Mouse (Mus musculus): ENCODE results near the gene Hsp90ab1. TPM values are rescaled to one million over a fixed set of nuclear protein-coding genes. Genes with fewer than 3 reads are reported as not detected.
A peak's percentile ranks its signal among the peaks of the same experiment; 100 is the strongest.

The Hsp90ab1 gene
- polyA plus RNA-seq, 1 experiment from 2014 or later, result 577 TPM

- 25% methylated on average over 5 of the region's 5 CpGs for WGBS (ENCODE audit: insufficient replicate concordance)
These were observed 46.5 kb downstream of the Hsp90ab1 start for GRCm38 (mm10) chr17:45526571-45526970.

GRCm38 (mm10) chr17:45524961-45525360, 48.1 kb downstream of the Hsp90ab1 start:
- peaks cover 63% of the 10 kb centered on the region for H3K27me3 ChIP-seq
- no peak overlapping the region for H3K4me3 ChIP-seq (replicated peaks)
- no peak overlapping the region for H3K4me2 ChIP-seq
- H3K9ac ChIP-seq, result no peak overlapping the region
- H3K27ac ChIP-seq (replicated peaks), result no peak overlapping the region
- H3K9me3 ChIP-seq (replicated peaks), result no peaks in the 10 kb centered on the region
- no peak for ATAC-seq (ENCODE audit: insufficient read depth)
- 47% methylated on average over 4 of the region's 4 CpGs for WGBS (ENCODE audit: insufficient replicate concordance)
- no peaks in the 10 kb centered on the region; the same call in 1 of the 2 replicates for H3K36me3 ChIP-seq (replicated peaks)
- no peaks in the 10 kb centered on the region; the same call in 1 of the 2 replicates for H3K4me1 ChIP-seq (replicated peaks)

More at GRCm38 (mm10) chr17:45526571-45526970, 46.5 kb downstream of the Hsp90ab1 start:
- Histone ChIP-seq H3K27me3 (peaks cover 76% of the 10 kb centered on the region), H3K4me3 (replicated peaks) (no peak overlapping the region), H3K4me1 (replicated peaks) (no peaks in the 10 kb centered on the region; the same call in 1 of the 2 replicates), H3K4me2 (no peak overlapping the region), H3K9me3 (replicated peaks) (no peaks in the 10 kb centered on the region), H3K36me3 (replicated peaks) (no peaks in the 10 kb centered on the region), H3K9ac (no peak overlapping the region), H3K27ac (replicated peaks) (no peak overlapping the region)
- ATAC-seq (ENCODE audit: insufficient read depth), result no peak

- Histone ChIP-seq H3K4me1 (replicated peaks) (no peaks in the 10 kb centered on the region; the same call in 1 of the 2 replicates), H3K4me3 (replicated peaks) (no peak within 1 kb of the TSS; the same call in 1 of the 2 replicates), H3K9me3 (replicated peaks) (no peaks in the 10 kb centered on the region), H3K36me3 (replicated peaks) (no peaks in the 10 kb centered on the region; the same call in 1 of the 2 replicates), H3K9ac (no peak within 1 kb of the TSS), H3K27me3 (peaks cover 46% of the 10 kb centered on the region), H3K4me2 (peak within 1 kb of the TSS; percentile 41), H3K27ac (replicated peaks) (no peak within 1 kb of the TSS)
- ATAC-seq (ENCODE audit: insufficient read depth), result no peak
- under 1% methylated on average over 21 of the region's 21 CpGs for WGBS (ENCODE audit: insufficient replicate concordance)
These were observed 49.8 kb downstream of the Hsp90ab1 start, which contains the start of gene Tcte1 for GRCm38 (mm10) chr17:45523263-45523662. Gene Tcte1 (plus strand): TSS chr17:45523434.

GRCm38 (mm10) chr17:45520136-45520535, 52.9 kb downstream of the Hsp90ab1 start:
- Histone ChIP-seq H3K4me3 (replicated peaks) (no peak overlapping the region), H3K36me3 (replicated peaks) (no peaks in the 10 kb centered on the region; the same call in 1 of the 2 replicates), H3K9me3 (replicated peaks) (no peaks in the 10 kb centered on the region), H3K9ac (no peak overlapping the region), H3K4me2 (no peak overlapping the region), H3K4me1 (replicated peaks) (no peaks in the 10 kb centered on the region; the same call in 1 of the 2 replicates), H3K27ac (replicated peaks) (no peak overlapping the region), H3K27me3 (peaks cover 23% of the 10 kb centered on the region)
- no peak for ATAC-seq (ENCODE audit: insufficient read depth)
- WGBS (ENCODE audit: insufficient replicate concordance), result 73% methylated on average over 11 of the region's 11 CpGs

- H3K27ac ChIP-seq (replicated peaks), result no peak overlapping the region
- no peaks in the 10 kb centered on the region; the same call in 1 of the 2 replicates for H3K4me1 ChIP-seq (replicated peaks)
- H3K4me3 ChIP-seq (replicated peaks), result no peak overlapping the region
- H3K9ac ChIP-seq, result no peak overlapping the region
- H3K4me2 ChIP-seq, result no peak overlapping the region
- WGBS (ENCODE audit: insufficient replicate concordance), result 61% methylated on average over 12 of the region's 12 CpGs
- peaks cover 11% of the 10 kb centered on the region for H3K27me3 ChIP-seq
- H3K36me3 ChIP-seq (replicated peaks), result no peaks in the 10 kb centered on the region; the same call in 1 of the 2 replicates
- no peaks in the 10 kb centered on the region for H3K9me3 ChIP-seq (replicated peaks)
- no peak for ATAC-seq (ENCODE audit: insufficient read depth)
These were observed 54.1 kb downstream of the Hsp90ab1 start for GRCm38 (mm10) chr17:45518766-45519475.

Other genes with a start within 250 kb of the Hsp90ab1 start
- gene Cdc5l, start 139.5 kb downstream of the Hsp90ab1 start, polyA plus RNA-seq (2015; fragmentation: Nextera tagmentation; extraction: Ambion mirVana), result 24.4 and 27.8 TPM in 2 replicates
- 0.13 and 0.18 TPM in 2 replicates for gene Spats1, start 97.9 kb downstream of the Hsp90ab1 start, polyA plus RNA-seq (2015; fragmentation: Nextera tagmentation; extraction: Ambion mirVana)
- 6.2 and 7.2 TPM in 2 replicates for gene Aars2, start 66.4 kb downstream of the Hsp90ab1 start, polyA plus RNA-seq (2015; fragmentation: Nextera tagmentation; extraction: Ambion mirVana)
- 0.05 TPM in 1 of 2 replicates, not detected in the other for gene Tcte1, start 49.8 kb downstream of the Hsp90ab1 start, polyA plus RNA-seq (2015; fragmentation: Nextera tagmentation; extraction: Ambion mirVana)
- gene Tmem151b, start 23.6 kb downstream of the Hsp90ab1 start, polyA plus RNA-seq (2015; fragmentation: Nextera tagmentation; extraction: Ambion mirVana), result 0.07 and 0.10 TPM in 2 replicates
- 1.2 and 1.6 TPM in 2 replicates for gene Nfkbie, start 17.6 kb downstream of the Hsp90ab1 start, polyA plus RNA-seq (2015; fragmentation: Nextera tagmentation; extraction: Ambion mirVana)
- 52.1 and 59.8 TPM in 2 replicates for gene Slc35b2, start 9.4 kb downstream of the Hsp90ab1 start, polyA plus RNA-seq (2015; fragmentation: Nextera tagmentation; extraction: Ambion mirVana)
- gene Slc29a1, start 26.3 kb upstream of the Hsp90ab1 start, polyA plus RNA-seq (2015; fragmentation: Nextera tagmentation; extraction: Ambion mirVana), result 175 and 180 TPM in 2 replicates
- 0.54 and 1.1 TPM in 2 replicates for gene Mymx, start 28.8 kb upstream of the Hsp90ab1 start, polyA plus RNA-seq (2015; fragmentation: Nextera tagmentation; extraction: Ambion mirVana)
- gene Capn11, start 86.1 kb upstream of the Hsp90ab1 start, polyA plus RNA-seq (2015; fragmentation: Nextera tagmentation; extraction: Ambion mirVana), result 0.21 and 0.25 TPM in 2 replicates
- 111 and 115 TPM in 2 replicates for gene Mrpl14, start 113.1 kb upstream of the Hsp90ab1 start, polyA plus RNA-seq (2015; fragmentation: Nextera tagmentation; extraction: Ambion mirVana)
- 8.6 and 9.6 TPM in 2 replicates for gene Tmem63b, start 113.6 kb upstream of the Hsp90ab1 start, polyA plus RNA-seq (2015; fragmentation: Nextera tagmentation; extraction: Ambion mirVana)
- gene 1600014C23Rik, start 160.6 kb upstream of the Hsp90ab1 start, polyA plus RNA-seq (2015; fragmentation: Nextera tagmentation; extraction: Ambion mirVana), result 0.25 TPM in 1 of 2 replicates, not detected in the other

Data from liver, embryonic 15.5 days (tissue).